Mouse (Mus musculus) adrenal gland, postnatal 14 days (tissue): ENCODE results near the gene Selenon. TPM values are rescaled to one million over a fixed set of nuclear protein-coding genes. Genes with fewer than 3 reads are reported as not detected.
A peak's percentile ranks its signal among the peaks of the same experiment; 100 is the strongest.

Source experiments
- DNase-seq: peaks from one replicate; pipeline ENCODE4 v3.0.0; 2021; ENCODE audit warnings: mixed read lengths
- total RNA-seq: library from RNA; stranded (reverse); gene quantifications from 2 replicates; pipeline ENCODE4 v1.2.3, GENCODE M21; 2021

The Selenon gene
- total RNA-seq, 1 experiment from 2014 or later = 30.2 TPM

- peak; percentile 60 for DNase-seq
These were observed 26.4 kb upstream of the Selenon start for GRCm38 (mm10) chr4:134578407-134578806.

- DNase-seq = no peak
These were observed 25.3 kb upstream of the Selenon start for GRCm38 (mm10) chr4:134577281-134577680.

GRCm38 (mm10) chr4:134575486-134575885, 23.5 kb upstream of the Selenon start:
- no peak for DNase-seq

- peak; percentile 61 for DNase-seq
These were observed 20.7 kb upstream of the Selenon start for GRCm38 (mm10) chr4:134572449-134573300.

GRCm38 (mm10) chr4:134570704-134571451, 18.9 kb upstream of the Selenon start:
- DNase-seq = no peak

- no peak for DNase-seq
These were observed 17.9 kb upstream of the Selenon start for GRCm38 (mm10) chr4:134569831-134570230.

- DNase-seq = peak; percentile 59
These were observed 17.2 kb upstream of the Selenon start for GRCm38 (mm10) chr4:134569205-134569604.

GRCm38 (mm10) chr4:134567377-134568226, 15.6 kb upstream of the Selenon start:
- DNase-seq = peak; percentile 61

- DNase-seq = no peak
These were observed 12.1 kb upstream of the Selenon start for GRCm38 (mm10) chr4:134564093-134564492.

GRCm38 (mm10) chr4:134563624-134564023, 11.7 kb upstream of the Selenon start:
- no peak for DNase-seq

GRCm38 (mm10) chr4:134562014-134562413, 10.0 kb upstream of the Selenon start:
- no peak for DNase-seq

GRCm38 (mm10) chr4:134560699-134561098, 8.7 kb upstream of the Selenon start:
- peak; percentile 65 for DNase-seq

- no peak for DNase-seq
These were observed 7.2 kb upstream of the Selenon start for GRCm38 (mm10) chr4:134559154-134559553.

- peak; percentile 40 for DNase-seq
These were observed 6.7 kb upstream of the Selenon start for GRCm38 (mm10) chr4:134558570-134559113.

GRCm38 (mm10) chr4:134557626-134558249, 5.8 kb upstream of the Selenon start:
- DNase-seq = peak; percentile 58

GRCm38 (mm10) chr4:134555956-134556580, 4.1 kb upstream of the Selenon start:
- DNase-seq = peak; percentile 79

GRCm38 (mm10) chr4:134553631-134554030, 1.7 kb upstream of the Selenon start:
- DNase-seq = peak; percentile 39

- DNase-seq = no peak
These were observed 2.1 kb downstream of the Selenon start for GRCm38 (mm10) chr4:134549899-134550298.

GRCm38 (mm10) chr4:134548169-134548938, 3.6 kb downstream of the Selenon start:
- no peak for DNase-seq
